Mouse (Mus musculus): ENCODE results near the gene Slc4a8. TPM values are rescaled to one million over a fixed set of nuclear protein-coding genes. Genes with fewer than 3 reads are reported as not detected.

The Slc4a8 gene
- 5.0 and 6.3 TPM in 2 replicates for polyA plus RNA-seq (2015; fragmentation: Nextera tagmentation; extraction: Ambion mirVana)

DNA sequence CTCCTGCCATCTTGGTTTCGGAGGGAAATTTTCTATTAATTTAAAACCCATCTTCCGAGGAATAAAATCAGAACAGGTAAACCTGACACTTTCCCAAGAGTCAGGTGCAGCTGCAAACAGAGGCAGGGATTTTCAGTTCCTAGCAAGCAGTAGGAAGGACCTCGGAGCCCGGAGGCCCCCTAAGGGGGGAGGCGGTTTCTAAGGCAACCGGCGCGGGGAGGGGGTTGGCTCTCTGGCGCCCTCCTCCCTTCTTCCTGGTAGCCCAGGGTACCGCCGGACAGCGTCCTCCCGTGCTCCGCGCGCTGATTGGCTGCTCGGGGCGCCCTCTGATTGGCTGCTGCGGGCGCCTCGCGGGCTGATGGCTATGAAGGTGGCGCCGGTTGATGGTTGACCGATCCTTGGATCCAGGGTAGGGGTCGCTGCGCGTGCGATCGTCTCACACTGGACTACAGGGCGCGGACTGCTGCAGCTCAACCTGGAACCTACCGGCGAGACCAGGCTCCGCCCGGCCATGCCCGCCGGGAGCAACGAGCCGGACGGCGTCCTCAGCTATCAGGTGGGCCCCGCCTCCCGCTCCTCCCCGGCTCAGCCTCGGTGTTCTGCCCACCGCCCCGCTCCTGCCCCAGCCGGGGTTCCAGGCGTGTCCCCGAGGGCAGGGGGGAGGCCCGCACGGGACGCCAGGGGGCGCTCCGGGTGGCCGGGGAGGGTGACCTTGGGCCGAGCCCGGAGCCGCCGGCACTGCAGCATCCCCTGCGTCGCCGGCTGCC, at the start of gene Slc4a8:
Slc4a8 (plus strand) TSS at position 329 of the 767 bp plus-strand sequence.
- peak within 1 kb of the TSS; percentile 55; the same call in 1 of the 2 replicates for H3K27ac ChIP-seq
- ATAC-seq (ENCODE audit: insufficient number of reproducible peaks, insufficient read depth, low FRiP score, low TSS enrichment, low read depth): peak; percentile 84
- peak within 1 kb of the TSS; percentile 71 for H3K9ac ChIP-seq
- H3K4me1 ChIP-seq: peaks cover 19% of the 10 kb centered on the region
- H3K27me3 ChIP-seq: peaks cover 11% of the 10 kb centered on the region
- H3K4me3 ChIP-seq: peak within 1 kb of the TSS; percentile 66
- WGBS: under 1% methylated on average over 56 of the region's 64 CpGs
- H3K4me2 ChIP-seq: peak within 1 kb of the TSS; percentile 94
- H3K9me3 ChIP-seq: no peaks in the 10 kb centered on the region
- H3K36me3 ChIP-seq: no peaks in the 10 kb centered on the region

DNA sequence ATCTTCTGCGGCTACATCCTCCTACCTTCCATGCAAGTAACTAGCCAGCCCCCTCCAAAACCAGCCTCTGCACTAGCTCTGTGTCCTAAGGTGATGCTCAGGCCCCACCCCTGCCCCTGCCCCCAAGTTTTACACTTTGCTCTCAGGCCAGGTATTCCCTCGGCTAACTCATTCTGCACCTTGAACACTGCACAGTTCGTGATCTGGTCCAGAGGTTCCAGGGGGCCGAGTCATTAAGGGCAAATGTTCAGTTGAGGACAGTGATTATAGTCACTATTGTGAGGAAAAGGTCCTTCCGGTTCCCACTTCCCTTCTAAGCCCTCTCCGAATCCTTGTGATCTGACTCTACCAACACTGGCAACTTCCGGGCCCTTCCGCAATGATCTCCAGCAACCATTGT, 47.1 kb upstream of the Slc4a8 start:
- no peaks in the 10 kb centered on the region for H3K27me3 ChIP-seq

DNA sequence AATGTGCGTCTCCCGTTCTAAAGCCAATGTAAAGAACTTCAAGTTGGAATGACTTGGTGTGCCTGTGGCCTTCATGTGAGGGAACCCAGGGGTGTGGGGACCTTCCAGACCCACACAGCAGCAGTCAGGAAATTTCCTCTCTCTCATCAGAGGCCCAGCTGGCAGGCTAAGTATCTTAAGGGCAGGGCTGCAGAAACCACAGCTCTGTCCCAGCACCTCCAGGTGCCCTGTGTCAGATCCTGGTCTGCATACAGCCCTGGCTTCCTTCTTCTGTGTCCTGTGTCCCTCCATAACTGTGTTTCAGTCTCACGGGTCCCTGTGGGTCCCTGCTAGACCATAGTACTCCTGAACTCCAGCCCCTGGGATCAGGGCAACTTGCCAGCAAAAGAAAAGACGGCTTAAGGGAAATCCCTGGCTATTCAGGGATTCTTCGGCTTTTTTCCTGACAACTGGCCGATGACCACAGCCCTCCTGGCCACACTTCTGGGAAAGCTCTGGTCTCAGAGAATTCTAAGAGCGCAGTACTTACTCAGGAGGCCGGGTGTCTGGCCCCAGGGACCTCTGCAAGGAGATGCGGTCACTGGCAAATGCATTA, 46.1 kb upstream of the Slc4a8 start:
- H3K9ac ChIP-seq: no peak overlapping the region
- 69% methylated on average over 9 of the region's 9 CpGs for WGBS
- no peaks in the 10 kb centered on the region for H3K4me1 ChIP-seq
- H3K4me2 ChIP-seq: no peak overlapping the region
- no peak overlapping the region for H3K27ac ChIP-seq
- ATAC-seq (ENCODE audit: insufficient number of reproducible peaks, insufficient read depth, low FRiP score, low TSS enrichment, low read depth): no peak
- H3K27me3 ChIP-seq: no peaks in the 10 kb centered on the region
- no peaks in the 10 kb centered on the region for H3K36me3 ChIP-seq
- no peak overlapping the region for H3K4me3 ChIP-seq
- H3K9me3 ChIP-seq: no peaks in the 10 kb centered on the region

More for the DNA sequence above, 47.1 kb upstream of the Slc4a8 start:
- Histone ChIP-seq H3K9ac (no peak overlapping the region), H3K9me3 (no peaks in the 10 kb centered on the region), H3K4me2 (no peak overlapping the region), H3K36me3 (no peaks in the 10 kb centered on the region), H3K4me3 (no peak overlapping the region), H3K4me1 (no peaks in the 10 kb centered on the region), H3K27ac (no peak overlapping the region)
- ATAC-seq (ENCODE audit: insufficient number of reproducible peaks, insufficient read depth, low FRiP score, low TSS enrichment, low read depth): no peak
- WGBS: 90% methylated on average over 8 of the region's 8 CpGs

DNA sequence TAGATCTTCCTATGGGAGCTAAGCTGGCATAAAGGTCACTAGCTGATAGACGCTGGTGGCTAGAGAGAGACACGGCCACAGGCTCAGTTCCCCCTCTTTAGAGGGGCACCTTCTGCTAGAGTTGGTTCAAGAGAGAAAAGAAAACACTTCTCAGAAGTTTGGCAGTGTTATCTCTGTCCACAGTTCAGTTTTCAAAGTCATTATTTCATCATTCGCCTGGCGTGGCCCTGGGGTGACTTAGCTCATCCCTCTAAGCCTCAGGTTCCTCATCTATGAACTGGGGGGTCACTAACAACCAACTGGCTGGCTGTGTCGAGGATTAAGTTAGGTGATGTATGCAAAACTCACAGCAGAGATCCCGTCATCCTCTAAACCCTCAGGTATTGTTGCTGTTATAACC, 43.6 kb upstream of the Slc4a8 start:
- no peaks in the 10 kb centered on the region for H3K9me3 ChIP-seq
- H3K4me1 ChIP-seq: no peaks in the 10 kb centered on the region
- H3K4me3 ChIP-seq: no peak overlapping the region
- H3K36me3 ChIP-seq: no peaks in the 10 kb centered on the region
- H3K9ac ChIP-seq: no peak overlapping the region
- WGBS: 79% methylated on average over 6 of the region's 6 CpGs
- no peak overlapping the region for H3K4me2 ChIP-seq
- H3K27me3 ChIP-seq: 0 out of 2 replicates have a peak, but pooled peaks cover 3% of the 10 kb centered on the region
- no peak for ATAC-seq (ENCODE audit: insufficient number of reproducible peaks, insufficient read depth, low FRiP score, low TSS enrichment, low read depth)
- H3K27ac ChIP-seq: no peak overlapping the region

DNA sequence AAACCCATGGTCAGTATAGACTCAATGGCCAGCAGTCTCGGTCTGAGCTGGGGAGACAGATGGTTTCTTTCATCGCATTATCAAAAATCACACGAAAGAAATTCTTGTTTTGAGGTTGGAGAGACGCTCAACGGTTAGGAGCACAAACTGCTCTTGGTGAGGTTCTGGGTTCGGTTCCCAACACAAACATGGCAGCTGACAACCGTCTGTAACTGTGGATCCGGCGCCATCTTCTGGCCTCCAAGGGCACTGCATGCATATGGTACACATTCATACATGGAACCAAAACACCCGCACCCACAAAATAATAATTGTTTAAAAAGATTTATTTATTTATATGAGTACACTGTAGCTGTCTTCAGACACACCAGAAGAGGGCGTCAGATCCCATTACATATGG, 43.0 kb upstream of the Slc4a8 start:
- Histone ChIP-seq H3K4me2 (no peak overlapping the region), H3K4me1 (no peaks in the 10 kb centered on the region), H3K9ac (no peak overlapping the region), H3K27me3 (0 out of 2 replicates have a peak, but pooled peaks cover 3% of the 10 kb centered on the region), H3K27ac (no peak overlapping the region), H3K4me3 (no peak overlapping the region), H3K9me3 (no peaks in the 10 kb centered on the region), H3K36me3 (no peaks in the 10 kb centered on the region)
- 80% methylated on average over 11 of the region's 11 CpGs for WGBS
- ATAC-seq (ENCODE audit: insufficient number of reproducible peaks, insufficient read depth, low FRiP score, low TSS enrichment, low read depth): no peak

DNA sequence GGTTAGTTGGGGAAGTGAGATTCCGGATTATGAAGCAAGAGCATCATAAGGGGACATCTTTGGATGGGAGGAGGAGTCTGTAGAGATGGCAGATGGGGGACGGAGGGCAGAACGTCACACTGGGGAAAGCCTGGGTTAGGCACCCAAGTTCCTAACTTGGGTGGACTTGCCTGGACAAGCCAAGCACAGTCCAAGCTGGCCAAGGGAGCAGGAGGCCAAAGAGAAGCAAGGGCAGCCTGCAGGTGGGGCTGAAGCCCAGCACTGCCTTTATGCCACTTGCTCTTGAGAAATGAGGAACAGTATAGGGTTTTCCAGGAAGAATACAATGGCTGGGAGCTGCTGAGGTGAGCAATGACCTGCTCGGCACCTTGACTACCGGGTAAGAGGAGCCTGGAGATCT, 42.3 kb upstream of the Slc4a8 start:
- ATAC-seq (ENCODE audit: insufficient number of reproducible peaks, insufficient read depth, low FRiP score, low TSS enrichment, low read depth): no peak
- H3K4me2 ChIP-seq: no peak overlapping the region
- no peaks in the 10 kb centered on the region for H3K9me3 ChIP-seq
- WGBS: 89% methylated on average over 5 of the region's 5 CpGs
- no peak overlapping the region for H3K4me3 ChIP-seq
- H3K9ac ChIP-seq: no peak overlapping the region
- no peak overlapping the region for H3K27ac ChIP-seq
- H3K4me1 ChIP-seq: no peaks in the 10 kb centered on the region
- H3K27me3 ChIP-seq: 0 out of 2 replicates have a peak, but pooled peaks cover 3% of the 10 kb centered on the region
- H3K36me3 ChIP-seq: no peaks in the 10 kb centered on the region

- H3K4me2 ChIP-seq: no peak overlapping the region
- H3K9me3 ChIP-seq: no peaks in the 10 kb centered on the region
- no peaks in the 10 kb centered on the region for H3K4me1 ChIP-seq
- H3K27me3 ChIP-seq: 0 out of 2 replicates have a peak, but pooled peaks cover 3% of the 10 kb centered on the region
- H3K4me3 ChIP-seq: no peak overlapping the region
- H3K27ac ChIP-seq: no peak overlapping the region
- ATAC-seq (ENCODE audit: insufficient number of reproducible peaks, insufficient read depth, low FRiP score, low TSS enrichment, low read depth): no peak
- no peak overlapping the region for H3K9ac ChIP-seq
- 61% methylated on average over 10 of the region's 10 CpGs for WGBS
- no peaks in the 10 kb centered on the region for H3K36me3 ChIP-seq
Measured at GRCm38 (mm10) chr15:100720066-100720465, 41.5 kb upstream of the Slc4a8 start.

DNA sequence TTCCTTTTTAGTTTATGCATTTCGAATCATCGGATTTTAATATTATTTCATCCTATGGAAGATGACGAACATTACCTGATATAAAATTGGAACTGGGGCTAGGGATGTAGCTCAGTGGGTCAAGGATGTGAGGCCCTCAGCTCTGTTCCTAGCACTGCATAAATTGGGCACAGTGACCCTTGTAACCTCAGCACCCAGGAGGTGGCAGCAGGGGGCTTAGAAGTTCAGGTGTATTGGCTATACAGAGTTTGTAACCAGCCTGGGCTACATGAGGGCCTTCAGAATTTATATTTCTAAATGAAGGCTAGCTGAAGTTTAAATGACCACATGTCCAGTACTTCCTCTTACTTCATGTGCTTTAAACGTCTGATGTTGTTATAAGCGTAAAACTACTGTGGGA, 40.1 kb upstream of the Slc4a8 start:
- Histone ChIP-seq H3K4me3 (no peak overlapping the region), H3K9ac (no peak overlapping the region), H3K36me3 (no peaks in the 10 kb centered on the region), H3K4me1 (no peaks in the 10 kb centered on the region), H3K4me2 (no peak overlapping the region), H3K27ac (no peak overlapping the region), H3K9me3 (no peaks in the 10 kb centered on the region), H3K27me3 (peaks cover 9% of the 10 kb centered on the region; the same call in 1 of the 2 replicates)
- no peak for ATAC-seq (ENCODE audit: insufficient number of reproducible peaks, insufficient read depth, low FRiP score, low TSS enrichment, low read depth)
- 87% methylated on average over 5 of the region's 5 CpGs for WGBS

- Histone ChIP-seq H3K9ac (no peak overlapping the region), H3K36me3 (no peaks in the 10 kb centered on the region), H3K4me1 (no peaks in the 10 kb centered on the region), H3K27me3 (peaks cover 14% of the 10 kb centered on the region), H3K9me3 (no peaks in the 10 kb centered on the region), H3K4me2 (no peak overlapping the region), H3K4me3 (no peak overlapping the region), H3K27ac (no peak overlapping the region)
- 75% methylated on average over 4 of the region's 4 CpGs for WGBS
- ATAC-seq (ENCODE audit: insufficient number of reproducible peaks, insufficient read depth, low FRiP score, low TSS enrichment, low read depth): no peak
Measured at GRCm38 (mm10) chr15:100722026-100722425, 39.5 kb upstream of the Slc4a8 start.

GRCm38 (mm10) chr15:100722564-100722963, 39.0 kb upstream of the Slc4a8 start:
- Histone ChIP-seq H3K27me3 (peaks cover 19% of the 10 kb centered on the region), H3K27ac (no peak overlapping the region), H3K4me2 (no peak overlapping the region), H3K9ac (no peak overlapping the region), H3K4me1 (no peaks in the 10 kb centered on the region), H3K9me3 (no peaks in the 10 kb centered on the region), H3K36me3 (no peaks in the 10 kb centered on the region), H3K4me3 (no peak overlapping the region)
- ATAC-seq (ENCODE audit: insufficient number of reproducible peaks, insufficient read depth, low FRiP score, low TSS enrichment, low read depth): no peak
- 74% methylated on average over 6 of the region's 6 CpGs for WGBS

DNA sequence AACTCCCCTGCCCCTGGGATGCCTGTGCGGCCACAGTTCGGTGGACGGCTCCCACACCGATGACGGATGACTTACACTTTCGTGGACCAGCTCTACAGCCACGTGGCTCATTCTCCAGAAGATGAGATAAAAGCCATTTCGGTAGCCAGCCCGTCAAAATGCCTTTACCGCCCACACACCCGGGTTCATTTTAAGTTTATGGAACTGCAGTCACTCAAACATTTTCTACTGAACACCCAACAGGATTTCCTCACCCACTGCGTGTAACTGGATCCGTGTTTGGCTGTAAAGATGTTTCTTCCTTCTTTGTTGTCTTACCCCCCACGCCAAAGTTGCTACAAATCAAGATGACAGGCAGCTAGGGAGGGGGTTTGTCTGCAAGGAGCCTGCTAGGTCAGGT, 38.0 kb upstream of the Slc4a8 start:
- H3K9me3 ChIP-seq: no peaks in the 10 kb centered on the region
- H3K4me1 ChIP-seq: peaks cover 1% of the 10 kb centered on the region
- H3K27me3 ChIP-seq: peaks cover 28% of the 10 kb centered on the region
- no peak for ATAC-seq (ENCODE audit: insufficient number of reproducible peaks, insufficient read depth, low FRiP score, low TSS enrichment, low read depth)
- no peak overlapping the region for H3K4me3 ChIP-seq
- no peak overlapping the region for H3K27ac ChIP-seq
- no peak overlapping the region for H3K9ac ChIP-seq
- WGBS: 75% methylated on average over 14 of the region's 14 CpGs
- H3K4me2 ChIP-seq: no peak overlapping the region
- H3K36me3 ChIP-seq: no peaks in the 10 kb centered on the region

GRCm38 (mm10) chr15:100726721-100727120, 34.8 kb upstream of the Slc4a8 start:
- no peak overlapping the region for H3K4me2 ChIP-seq
- no peaks in the 10 kb centered on the region for H3K36me3 ChIP-seq
- H3K9me3 ChIP-seq: no peaks in the 10 kb centered on the region
- peaks cover 14% of the 10 kb centered on the region for H3K4me1 ChIP-seq
- no peak for ATAC-seq (ENCODE audit: insufficient number of reproducible peaks, insufficient read depth, low FRiP score, low TSS enrichment, low read depth)
- H3K27ac ChIP-seq: no peak overlapping the region
- no peak overlapping the region for H3K4me3 ChIP-seq
- no peak overlapping the region for H3K9ac ChIP-seq
- H3K27me3 ChIP-seq: peaks cover 59% of the 10 kb centered on the region
- 79% methylated on average over 11 of the region's 11 CpGs for WGBS

Measured in embryonic facial prominence, embryonic 13.5 days (tissue).